26 mouse cellular contexts compared by ENCODE assay signal in the genomic region with DNA sequence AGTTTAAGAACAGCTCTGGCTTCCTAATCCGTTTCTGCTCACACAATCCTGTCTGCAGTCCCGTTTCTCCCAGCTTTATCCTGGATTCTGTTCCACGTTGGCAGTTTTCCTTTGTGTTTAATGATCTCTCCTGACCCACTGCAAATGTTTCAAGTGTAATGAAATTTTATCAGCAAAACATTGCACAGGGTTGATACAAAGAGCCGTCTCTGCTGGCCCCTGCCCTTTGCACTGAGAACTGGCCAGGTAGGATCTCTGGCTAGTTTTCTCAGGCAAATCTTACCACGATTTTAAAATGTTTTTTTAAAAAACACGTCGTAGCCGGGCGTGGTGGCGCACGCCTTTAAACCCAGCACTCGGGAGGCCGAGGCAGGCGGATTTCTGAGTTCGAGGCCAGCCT. TPM values are rescaled to one million over a fixed set of nuclear protein-coding genes. Genes with fewer than 3 reads are reported as not detected.
DNase-seq lines count a peak whose midpoint lies in the region; ATAC-seq and TF ChIP-seq lines count a peak whose summit lies in the region.
"Had no signal": no experiment of that assay in that cellular context is flagged by ENCODE, and none has a peak within 500 bp of the region (broad histone marks: within the 10 kb centered on the region; RNA-seq: fewer than 3 reads in every experiment).

No protein-coding gene starts in this region.

- peaks cover 2% of the 10 kb centered on the region; the same call in 1 of the 2 replicates for H3K27me3 ChIP-seq in heart, embryonic 12.5 days (replicated peaks)
- no peaks in the 10 kb centered on the region for H3K27me3 ChIP-seq in midbrain, embryonic 12.5 days
- no peaks in the 10 kb centered on the region for H3K27me3 ChIP-seq in midbrain, embryonic 14.5 days (ENCODE audit: control insufficient read depth, insufficient read depth, low read length)
- H3K27me3 ChIP-seq in intestine, embryonic 16.5 days (replicated peaks; ENCODE audit: control insufficient read depth, insufficient read depth, low read length), result no peaks in the 10 kb centered on the region
- no peaks in the 10 kb centered on the region for H3K27me3 ChIP-seq in stomach, postnatal 0 days (ENCODE audit: control insufficient read depth, insufficient read depth, low read length)
- H3K27me3 ChIP-seq: embryonic facial prominence, embryonic 12.5 days; forebrain, embryonic 13.5 days; forebrain, embryonic 15.5 days had no signal

- no peak overlapping the region for H3K4me3 ChIP-seq in heart, embryonic 12.5 days
- no peak overlapping the region for H3K4me3 ChIP-seq in midbrain, embryonic 12.5 days
- H3K4me3 ChIP-seq in midbrain, embryonic 14.5 days (replicated peaks; ENCODE audit: low read depth, low read length), result no peak overlapping the region
- no peak overlapping the region for H3K4me3 ChIP-seq in intestine, embryonic 16.5 days (ENCODE audit: low read length)
- no peak overlapping the region for H3K4me3 ChIP-seq in stomach, postnatal 0 days (ENCODE audit: low read depth, low read length)
- H3K4me3 ChIP-seq: embryonic facial prominence, embryonic 10.5 days; embryonic facial prominence, embryonic 12.5 days; forebrain, embryonic 13.5 days; forebrain, embryonic 15.5 days had no signal

- 0 out of 2 replicates have a peak overlapping the region, but pooled peaks have one; percentile 13 for H3K9ac ChIP-seq in heart, embryonic 12.5 days
- 0 out of 2 replicates have a peak overlapping the region, but pooled peaks have one; percentile 6 for H3K9ac ChIP-seq in midbrain, embryonic 12.5 days (replicated peaks)
- H3K9ac ChIP-seq in midbrain, embryonic 14.5 days (replicated peaks; ENCODE audit: low read length), result no peak overlapping the region
- peak overlapping the region; percentile 30; the same call in 1 of the 2 replicates for H3K9ac ChIP-seq in intestine, embryonic 16.5 days (ENCODE audit: low read depth, low read length)
- no peak overlapping the region for H3K9ac ChIP-seq in stomach, postnatal 0 days (ENCODE audit: low read length)
- H3K9ac ChIP-seq: embryonic facial prominence, embryonic 12.5 days; forebrain, embryonic 13.5 days; forebrain, embryonic 15.5 days had no signal

- H3K9me3 ChIP-seq in heart, embryonic 12.5 days (replicated peaks), result no peaks in the 10 kb centered on the region
- no peaks in the 10 kb centered on the region for H3K9me3 ChIP-seq in midbrain, embryonic 12.5 days
- H3K9me3 ChIP-seq in midbrain, embryonic 14.5 days (ENCODE audit: control insufficient read depth, low read length), result no peaks in the 10 kb centered on the region
- H3K9me3 ChIP-seq in intestine, embryonic 16.5 days (ENCODE audit: control insufficient read depth, low read length), result no peaks in the 10 kb centered on the region; the same call in 1 of the 2 replicates
- H3K9me3 ChIP-seq in stomach, postnatal 0 days (ENCODE audit: control insufficient read depth, low read length), result no peaks in the 10 kb centered on the region
- H3K9me3 ChIP-seq: embryonic facial prominence, embryonic 10.5 days; embryonic facial prominence, embryonic 12.5 days; forebrain, embryonic 13.5 days; forebrain, embryonic 15.5 days had no signal

- no peak for TF ChIP-seq CTCF in stomach, postnatal 0 days (IDR thresholded peaks at IDR 0.05; ENCODE audit: low read depth)

- DNase-seq in heart, adult 18-20 months, result no peak
- no peak for DNase-seq in midbrain, embryonic 14.5 days
- no peak for DNase-seq in stomach, postnatal 0 days (ENCODE audit: low spot score)
- DNase-seq in adipocyte (ENCODE audit: low spot score), result no peak
- no peak for DNase-seq in left cerebral cortex, adult 8-10 months (ENCODE audit: low spot score in 2 of 2)
- DNase-seq: adrenal gland, adult 8-10 months; adrenal gland, postnatal 36 days; cerebellum, adult 11-12 months; cerebellum, adult 2 months; cerebellum, adult 9-10 months; cerebellum, postnatal 25 days had no signal

- H3K36me3 ChIP-seq in heart, embryonic 12.5 days, result no peaks in the 10 kb centered on the region
- H3K36me3 ChIP-seq in midbrain, embryonic 12.5 days, result no peaks in the 10 kb centered on the region
- H3K36me3 ChIP-seq in midbrain, embryonic 14.5 days (ENCODE audit: control insufficient read depth, insufficient read depth, low read length), result no peaks in the 10 kb centered on the region
- H3K36me3 ChIP-seq in intestine, embryonic 16.5 days (ENCODE audit: control insufficient read depth, insufficient read depth, low read length), result no peaks in the 10 kb centered on the region
- H3K36me3 ChIP-seq in stomach, postnatal 0 days (ENCODE audit: control insufficient read depth, insufficient read depth, low read length), result no peaks in the 10 kb centered on the region
- H3K36me3 ChIP-seq: embryonic facial prominence, embryonic 10.5 days; embryonic facial prominence, embryonic 12.5 days; forebrain, embryonic 15.5 days had no signal

- no peaks in the 10 kb centered on the region for H3K4me1 ChIP-seq in heart, embryonic 12.5 days (replicated peaks)
- no peaks in the 10 kb centered on the region for H3K4me1 ChIP-seq in midbrain, embryonic 12.5 days
- no peaks in the 10 kb centered on the region for H3K4me1 ChIP-seq in midbrain, embryonic 14.5 days (ENCODE audit: control insufficient read depth, insufficient read depth, low read length)
- H3K4me1 ChIP-seq in intestine, embryonic 16.5 days (ENCODE audit: control insufficient read depth, insufficient read depth, low read length), result no peaks in the 10 kb centered on the region
- H3K4me1 ChIP-seq in stomach, postnatal 0 days (replicated peaks; ENCODE audit: control insufficient read depth, insufficient read depth), result no peaks in the 10 kb centered on the region
- H3K4me1 ChIP-seq: embryonic facial prominence, embryonic 12.5 days; forebrain, embryonic 13.5 days; forebrain, embryonic 15.5 days had no signal

- TF ChIP-seq EP300 in stomach, postnatal 0 days (optimal IDR thresholded peaks at IDR 0.05), result no peak

- WGBS in heart, embryonic 12.5 days, result 77% methylated on average over 15 of the region's 15 CpGs
- 78% methylated on average over 15 of the region's 15 CpGs for WGBS in midbrain, embryonic 12.5 days
- WGBS in midbrain, embryonic 14.5 days, result 77% methylated on average over 15 of the region's 15 CpGs
- WGBS in intestine, embryonic 16.5 days, result 58% methylated on average over 15 of the region's 15 CpGs
- WGBS in stomach, postnatal 0 days, result 65% methylated on average over 15 of the region's 15 CpGs

- H3K27ac ChIP-seq in heart, embryonic 12.5 days (ENCODE audit: poor library complexity, severe bottlenecking), result no peak overlapping the region
- no peak overlapping the region for H3K27ac ChIP-seq in midbrain, embryonic 12.5 days (replicated peaks)
- no peak overlapping the region for H3K27ac ChIP-seq in midbrain, embryonic 14.5 days (replicated peaks; ENCODE audit: low read depth, low read length)
- peak overlapping the region; percentile 79 for H3K27ac ChIP-seq in intestine, embryonic 16.5 days (ENCODE audit: low read length)
- H3K27ac ChIP-seq in stomach, postnatal 0 days (replicated peaks), result 0 out of 2 replicates have a peak overlapping the region, but pooled peaks have one; percentile 40
- H3K27ac ChIP-seq: embryonic facial prominence, embryonic 10.5 days; embryonic facial prominence, embryonic 12.5 days; forebrain, embryonic 13.5 days; forebrain, embryonic 15.5 days had no signal

- H3K4me2 ChIP-seq in heart, embryonic 12.5 days, result no peak overlapping the region
- no peak overlapping the region for H3K4me2 ChIP-seq in midbrain, embryonic 12.5 days (replicated peaks)
- H3K4me2 ChIP-seq in midbrain, embryonic 14.5 days (ENCODE audit: low read length), result no peak overlapping the region
- H3K4me2 ChIP-seq in intestine, embryonic 16.5 days (ENCODE audit: low read depth, low read length), result no peak overlapping the region
- no peak overlapping the region for H3K4me2 ChIP-seq in stomach, postnatal 0 days (replicated peaks; ENCODE audit: low read depth)
- H3K4me2 ChIP-seq: embryonic facial prominence, embryonic 12.5 days; forebrain, embryonic 13.5 days; forebrain, embryonic 15.5 days had no signal

- ATAC-seq in heart, embryonic 12.5 days (ENCODE audit: insufficient number of reproducible peaks, low FRiP score), result no peak
- no peak for ATAC-seq in midbrain, embryonic 12.5 days (ENCODE audit: low FRiP score, low read depth)
- no peak for ATAC-seq in midbrain, embryonic 14.5 days (ENCODE audit: low FRiP score, low TSS enrichment)
- peak; percentile 72 for ATAC-seq in intestine, embryonic 16.5 days
- ATAC-seq in stomach, postnatal 0 days (ENCODE audit: low FRiP score, low TSS enrichment), result no peak
- ATAC-seq: forebrain, embryonic 13.5 days; forebrain, embryonic 15.5 days had no signal

RNA-seq across cellular contexts. Expression of a gene that starts 14.9 kb away (rescaled TPM):
- 15.1 and 16.5 TPM in 2 replicates for polyA plus RNA-seq in heart, embryonic 12.5 days (2016; fragmentation: Nextera tagmentation; extraction: Ambion mirVana)
- 10 to 100 TPM; 69.7 to 92.0 TPM for total RNA-seq in heart, adult 18-20 months (2021)
- 72.7 and 79.8 TPM in 2 replicates for polyA plus RNA-seq in midbrain, embryonic 12.5 days (2016; fragmentation: Nextera tagmentation; extraction: Ambion mirVana)
- polyA plus RNA-seq in midbrain, embryonic 14.5 days (2014; fragmentation: Nextera tagmentation; extraction: Ambion mirVana), result 83.0 and 85.0 TPM in 2 replicates
- 32.2 and 32.7 TPM in 2 replicates for polyA plus RNA-seq in intestine, embryonic 16.5 days (2015; fragmentation: Nextera tagmentation; extraction: Ambion mirVana)
- polyA plus RNA-seq in stomach, postnatal 0 days (2015; fragmentation: Nextera tagmentation; extraction: Ambion mirVana), result 12.4 and 15.9 TPM in 2 replicates
- 100 to 1,000 TPM in 3 of 4 experiments, 10 to 100 TPM in 1; 88.2 to 109 (median 101) TPM for total RNA-seq in left cerebral cortex, adult 8-10 months (2022)
- total RNA-seq: MEL had no signal

RNA-seq across cellular contexts. Expression of a gene that starts 21.1 kb away (rescaled TPM):
- polyA plus RNA-seq in heart, embryonic 12.5 days (2016; fragmentation: Nextera tagmentation; extraction: Ambion mirVana), result 118 and 119 TPM in 2 replicates
- 10 to 100 TPM; 51.3 to 56.7 TPM for total RNA-seq in heart, adult 18-20 months (2021)
- 219 and 231 TPM in 2 replicates for polyA plus RNA-seq in midbrain, embryonic 12.5 days (2016; fragmentation: Nextera tagmentation; extraction: Ambion mirVana)
- polyA plus RNA-seq in midbrain, embryonic 14.5 days (2014; fragmentation: Nextera tagmentation; extraction: Ambion mirVana), result 245 and 277 TPM in 2 replicates
- 168 and 171 TPM in 2 replicates for polyA plus RNA-seq in intestine, embryonic 16.5 days (2015; fragmentation: Nextera tagmentation; extraction: Ambion mirVana)
- polyA plus RNA-seq in stomach, postnatal 0 days (2015; fragmentation: Nextera tagmentation; extraction: Ambion mirVana), result 249 and 273 TPM in 2 replicates
- total RNA-seq in left cerebral cortex, adult 8-10 months (2022), result 100 to 1,000 TPM; 212 to 271 (median 244) TPM

RNA-seq across cellular contexts. Expression of a gene that starts 26.9 kb away (rescaled TPM):
- polyA plus RNA-seq in heart, embryonic 12.5 days (2016; fragmentation: Nextera tagmentation; extraction: Ambion mirVana), result 9.8 TPM in 2 replicates
- total RNA-seq in heart, adult 18-20 months (2021), result 1 to 10 TPM; 4.3 to 4.9 TPM
- polyA plus RNA-seq in midbrain, embryonic 12.5 days (2016; fragmentation: Nextera tagmentation; extraction: Ambion mirVana), result 10.0 and 12.2 TPM in 2 replicates
- 13.3 and 14.4 TPM in 2 replicates for polyA plus RNA-seq in midbrain, embryonic 14.5 days (2014; fragmentation: Nextera tagmentation; extraction: Ambion mirVana)
- polyA plus RNA-seq in intestine, embryonic 16.5 days (2015; fragmentation: Nextera tagmentation; extraction: Ambion mirVana), result 17.9 and 22.0 TPM in 2 replicates
- polyA plus RNA-seq in stomach, postnatal 0 days (2015; fragmentation: Nextera tagmentation; extraction: Ambion mirVana), result 13.7 and 15.8 TPM in 2 replicates
- total RNA-seq in left cerebral cortex, adult 8-10 months (2022), result 1 to 10 TPM; 6.2 to 8.4 (median 7.2) TPM
- total RNA-seq: MEL had no signal
- polyA plus RNA-seq: C2C12 had no signal

RNA-seq across cellular contexts. Expression of a gene that starts 39.6 kb away (rescaled TPM):
- polyA plus RNA-seq in heart, embryonic 12.5 days (2016; fragmentation: Nextera tagmentation; extraction: Ambion mirVana), result 0.23 TPM in 1 of 2 replicates, not detected in the other
- total RNA-seq in heart, adult 18-20 months (2021), result not detected
- not detected in 2 replicates for polyA plus RNA-seq in midbrain, embryonic 12.5 days (2016; fragmentation: Nextera tagmentation; extraction: Ambion mirVana)
- not detected in 2 replicates for polyA plus RNA-seq in midbrain, embryonic 14.5 days (2014; fragmentation: Nextera tagmentation; extraction: Ambion mirVana)
- polyA plus RNA-seq in intestine, embryonic 16.5 days (2015; fragmentation: Nextera tagmentation; extraction: Ambion mirVana), result 274 and 322 TPM in 2 replicates
- polyA plus RNA-seq in stomach, postnatal 0 days (2015; fragmentation: Nextera tagmentation; extraction: Ambion mirVana), result 29.2 and 29.8 TPM in 2 replicates
- total RNA-seq in left cerebral cortex, adult 8-10 months (2022), result not detected
- total RNA-seq: adrenal gland, adult 18-20 months; adrenal gland, adult 8-10 months; adrenal gland, postnatal 14 days; adrenal gland, postnatal 36 days; ES-E14 had no signal
- polyA plus RNA-seq: C2C12; cortical plate, adult 2 months; embryonic facial prominence, embryonic 10.5 days; embryonic facial prominence, embryonic 12.5 days; embryonic facial prominence, embryonic 14.5 days; forebrain, embryonic 11.5 days; forebrain, embryonic 13.5 days; forebrain, embryonic 15.5 days had no signal

RNA-seq across cellular contexts. Expression of a gene that starts 52.4 kb away (rescaled TPM):
- not detected in 2 replicates for polyA plus RNA-seq in heart, embryonic 12.5 days (2016; fragmentation: Nextera tagmentation; extraction: Ambion mirVana)
- not detected for total RNA-seq in heart, adult 18-20 months (2021)
- polyA plus RNA-seq in midbrain, embryonic 12.5 days (2016; fragmentation: Nextera tagmentation; extraction: Ambion mirVana), result not detected in 2 replicates
- not detected in 2 replicates for polyA plus RNA-seq in midbrain, embryonic 14.5 days (2014; fragmentation: Nextera tagmentation; extraction: Ambion mirVana)
- 160 and 183 TPM in 2 replicates for polyA plus RNA-seq in intestine, embryonic 16.5 days (2015; fragmentation: Nextera tagmentation; extraction: Ambion mirVana)
- 53.8 and 54.0 TPM in 2 replicates for polyA plus RNA-seq in stomach, postnatal 0 days (2015; fragmentation: Nextera tagmentation; extraction: Ambion mirVana)
- total RNA-seq in left cerebral cortex, adult 8-10 months (2022), result not detected
- total RNA-seq: adrenal gland, postnatal 36 days; ES-E14; MEL had no signal
- polyA plus RNA-seq: C2C12; cerebellum, adult 2 months; cortical plate, adult 2 months; embryonic facial prominence, embryonic 10.5 days; embryonic facial prominence, embryonic 12.5 days; forebrain, embryonic 11.5 days; forebrain, embryonic 15.5 days had no signal

Comparison
In these comparisons a context has a peak if more than half of its experiments do, and no peak if none do; other contexts are left out.
1. H3K9ac ChIP-seq: peak in heart, embryonic 12.5 days (single experiment), midbrain, embryonic 12.5 days (single experiment) and intestine, embryonic 16.5 days (single experiment); none in midbrain, embryonic 14.5 days (single experiment) and stomach, postnatal 0 days (single experiment).
2. H3K27ac ChIP-seq: peak in intestine, embryonic 16.5 days (single experiment) and stomach, postnatal 0 days (single experiment); none in heart, embryonic 12.5 days (single experiment), midbrain, embryonic 12.5 days (single experiment) and midbrain, embryonic 14.5 days (single experiment).